Mouse (Mus musculus) layer of hippocampus, postnatal 36 days (tissue): ENCODE results near the gene Zfp281. TPM values are rescaled to one million over a fixed set of nuclear protein-coding genes. Genes with fewer than 3 reads are reported as not detected.

ENCODE experiments used
- DNase-seq, 2 experiments: peaks; one replicate each; pipeline ENCODE4 v3.0.0; 2022
- total RNA-seq, 2 experiments: library from RNA; stranded (reverse); gene quantifications; 2 replicates each; pipeline ENCODE4 v1.2.3; 2021

Gene Zfp281
- 10 to 100 TPM; 33.3 to 34.5 TPM for total RNA-seq

DNA sequence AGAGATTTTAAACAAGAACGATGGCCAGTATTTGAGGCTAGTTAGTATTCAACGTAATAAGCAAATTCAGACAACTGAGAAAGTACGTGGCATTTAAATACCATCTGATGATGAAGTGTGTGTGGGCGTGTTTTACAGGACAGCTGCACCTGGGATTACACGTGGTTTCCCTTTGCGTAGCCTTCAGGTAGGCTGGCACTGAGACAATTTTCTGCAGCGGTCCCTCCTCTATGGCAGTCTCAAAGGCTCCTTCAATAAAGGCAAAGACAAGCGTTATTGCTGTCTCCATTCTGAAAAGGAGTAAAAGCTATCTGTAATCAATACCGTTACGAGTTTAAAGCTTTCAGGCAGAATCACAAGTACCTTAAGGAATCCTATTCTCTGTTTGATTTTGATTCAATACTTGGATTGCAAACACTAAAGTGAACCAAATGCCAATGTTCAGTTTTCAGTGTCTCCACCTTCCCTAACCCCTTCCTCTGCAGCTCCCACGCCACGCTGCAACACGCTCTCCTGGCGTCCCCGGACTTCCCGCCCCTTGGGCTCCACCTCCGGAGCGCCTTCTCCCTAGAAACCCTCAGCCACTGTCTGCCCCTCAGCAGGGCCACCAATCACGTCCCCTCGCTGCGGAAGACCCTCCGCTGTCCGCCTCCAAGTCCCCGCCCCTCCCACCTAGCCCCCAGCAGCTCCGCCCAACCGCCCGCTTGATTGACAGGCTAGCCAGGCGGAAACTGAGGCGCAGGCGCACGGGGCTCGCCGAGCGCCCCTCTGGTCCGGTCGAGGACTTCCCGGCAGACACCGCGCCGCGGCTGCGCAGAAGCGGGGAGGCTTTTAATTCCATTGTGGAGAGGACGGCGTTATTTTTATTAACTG is at the start of gene Zfp281:
TSS of gene Zfp281 (plus strand) at position 756 of the 873 bp plus-strand sequence.
- DNase-seq = peak; percentile 96

- DNase-seq = no peak
Measured at GRCm38 (mm10) chr1:136577890-136578663, 46.6 kb upstream of the Zfp281 start.

- no peak for DNase-seq
Measured at GRCm38 (mm10) chr1:136579360-136579759, 45.3 kb upstream of the Zfp281 start.

- no peak for DNase-seq
Measured at GRCm38 (mm10) chr1:136580266-136580665, 44.4 kb upstream of the Zfp281 start.

DNA sequence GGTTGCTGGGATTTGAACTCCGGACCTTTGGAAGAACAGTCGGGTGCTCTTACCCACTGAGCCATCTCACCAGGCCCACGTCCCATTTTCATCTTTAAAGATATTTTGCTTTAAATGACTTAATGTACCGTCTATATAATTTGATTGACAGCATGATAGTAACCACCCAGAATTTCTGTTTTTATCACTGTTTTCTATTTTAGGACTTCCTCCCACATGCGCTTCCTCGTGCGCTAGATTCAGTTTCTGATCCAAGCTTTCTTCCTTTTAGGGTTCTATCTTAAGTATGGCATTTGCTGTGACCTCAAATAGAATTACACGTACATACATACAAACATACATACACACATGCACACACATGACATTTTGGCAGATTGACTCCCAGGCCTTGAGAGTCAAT is 42.9 kb upstream of the Zfp281 start:
- DNase-seq = no peak

DNA sequence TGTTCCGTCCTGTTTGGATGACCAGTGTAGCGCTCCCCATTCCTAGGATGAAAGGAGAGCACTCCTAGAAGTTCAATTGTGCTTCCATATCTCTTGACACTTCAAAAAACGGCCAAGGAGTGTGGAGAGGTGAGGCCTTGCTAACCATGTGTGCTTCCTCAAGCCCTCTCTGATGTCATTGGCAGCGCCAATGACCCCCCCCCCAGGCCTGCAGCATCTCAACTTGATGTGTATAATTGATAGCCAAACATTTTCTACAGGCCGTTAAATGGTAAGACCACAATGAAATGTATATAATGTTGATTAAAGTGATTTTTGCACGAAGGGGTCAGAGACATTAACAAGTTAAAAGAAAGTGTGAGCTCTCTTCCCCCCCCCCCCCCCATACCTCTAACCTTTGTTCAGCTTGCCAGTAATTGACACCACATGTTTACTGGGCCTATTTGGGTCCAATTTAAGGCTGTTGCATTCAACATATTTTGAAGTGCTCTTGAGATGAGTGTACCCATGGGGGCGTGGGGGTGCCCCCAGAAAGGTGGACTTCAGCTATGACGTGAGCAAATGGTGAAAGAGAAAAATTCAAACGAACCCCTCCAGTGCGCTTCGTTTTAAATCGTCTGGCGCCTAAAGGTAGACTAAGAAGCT is 36.8 kb upstream of the Zfp281 start:
- no peak for DNase-seq

GRCm38 (mm10) chr1:136588908-136589307 is 35.8 kb upstream of the Zfp281 start:
- no peak for DNase-seq

DNA sequence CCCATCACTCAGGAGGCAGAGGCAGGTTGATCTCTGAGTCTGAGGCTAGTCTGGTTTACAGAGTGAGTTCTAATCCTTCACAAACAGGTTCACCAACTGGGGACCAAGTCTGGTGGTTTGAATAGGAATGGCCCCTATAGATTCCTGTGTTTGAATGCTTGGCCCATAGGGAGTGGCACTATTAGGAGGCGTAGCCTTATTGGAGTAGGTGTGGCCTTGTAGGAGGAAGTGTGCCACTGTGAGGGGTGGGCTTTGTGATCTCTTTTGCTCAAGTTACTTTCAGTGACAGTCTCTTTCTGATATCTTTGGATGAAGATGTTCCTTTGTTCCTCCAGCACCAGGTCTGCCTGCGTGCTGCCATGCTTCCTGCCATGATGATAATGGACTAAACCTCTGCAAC is 32.0 kb upstream of the Zfp281 start:
- no peak for DNase-seq

DNA sequence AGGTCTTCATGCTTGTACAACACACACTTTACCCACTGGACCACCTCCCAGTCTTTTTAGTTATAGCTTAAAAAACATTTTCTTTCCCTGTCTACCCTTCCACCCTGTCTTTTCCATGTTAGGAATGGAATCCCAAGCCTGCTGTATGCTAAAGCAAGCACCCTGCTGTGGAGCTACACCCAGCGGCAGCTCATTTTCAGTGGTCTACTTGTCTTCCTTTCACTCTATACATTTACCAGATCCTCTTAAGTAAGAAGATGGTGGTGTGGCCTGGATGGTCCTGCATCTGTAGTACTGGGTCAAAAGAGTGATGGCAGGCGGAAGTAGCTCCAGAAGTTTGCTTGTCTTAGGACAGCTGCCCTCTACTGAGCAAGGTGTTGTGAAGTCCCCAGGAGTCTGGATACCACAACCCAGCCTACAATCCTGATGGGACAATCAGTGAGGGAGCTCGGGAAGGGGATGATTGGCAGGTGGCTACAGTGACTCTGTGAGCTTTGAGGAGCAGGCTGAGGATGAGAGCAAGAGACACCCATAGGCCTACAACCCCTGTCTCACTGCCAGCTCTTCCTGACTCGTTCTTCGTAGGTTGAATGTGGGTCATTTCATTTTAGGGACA is 30.4 kb upstream of the Zfp281 start:
- no peak for DNase-seq

GRCm38 (mm10) chr1:136596821-136597220 is 27.9 kb upstream of the Zfp281 start:
- DNase-seq = no peak

- no peak for DNase-seq
Measured at GRCm38 (mm10) chr1:136598286-136598685, 26.4 kb upstream of the Zfp281 start.

DNA sequence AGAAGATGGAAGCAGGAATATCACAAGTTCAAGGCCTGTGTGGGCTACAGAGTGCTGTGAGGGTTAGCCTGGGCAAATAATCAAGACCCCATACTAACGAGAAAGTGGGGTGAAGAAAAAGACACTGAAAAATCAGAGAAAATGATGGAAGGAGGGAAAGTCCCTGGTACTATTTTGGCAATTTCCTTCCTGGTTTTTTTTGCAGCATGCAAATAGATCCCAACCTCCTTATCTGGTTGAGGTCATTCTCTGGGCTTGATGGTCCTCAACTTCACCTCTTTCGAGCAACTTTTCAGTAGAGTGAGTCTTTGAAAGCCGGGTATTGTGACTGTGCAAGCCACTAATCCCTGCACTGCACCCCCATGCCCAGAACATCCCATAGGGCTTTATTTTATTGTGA is 24.6 kb upstream of the Zfp281 start:
- no peak for DNase-seq

DNA sequence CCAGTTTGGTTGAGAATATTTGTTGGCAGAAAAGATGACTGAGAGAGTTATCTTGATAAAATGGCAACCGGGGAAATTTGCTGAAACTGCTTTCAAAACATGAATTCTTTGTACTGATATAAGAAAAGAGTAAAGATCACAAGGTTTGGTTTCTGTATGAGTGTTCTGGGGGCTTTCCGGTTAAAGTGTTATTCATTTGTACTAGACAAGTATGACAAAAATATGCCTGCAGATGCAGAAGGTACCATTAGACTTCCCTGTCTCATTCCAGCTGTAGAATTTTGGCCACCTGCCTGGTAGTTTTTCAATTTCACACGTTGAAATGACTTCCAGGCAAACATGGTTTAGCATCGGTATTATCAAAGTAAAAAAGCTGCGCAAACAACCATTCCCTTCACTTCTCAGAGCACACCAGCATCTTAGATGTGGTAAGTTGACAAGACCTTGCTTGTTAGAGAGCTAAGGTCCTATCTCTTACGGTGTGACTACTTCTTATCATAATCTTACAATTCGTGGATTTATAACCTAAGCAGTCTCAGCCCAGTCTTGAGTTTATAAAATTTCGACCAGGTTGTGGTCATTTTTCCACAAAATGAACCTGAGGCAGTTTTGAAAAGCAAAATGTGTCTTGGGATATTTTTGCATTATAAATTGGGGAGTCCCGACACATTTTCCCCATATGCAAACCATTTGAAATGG is 23.9 kb upstream of the Zfp281 start:
- DNase-seq = no peak

DNA sequence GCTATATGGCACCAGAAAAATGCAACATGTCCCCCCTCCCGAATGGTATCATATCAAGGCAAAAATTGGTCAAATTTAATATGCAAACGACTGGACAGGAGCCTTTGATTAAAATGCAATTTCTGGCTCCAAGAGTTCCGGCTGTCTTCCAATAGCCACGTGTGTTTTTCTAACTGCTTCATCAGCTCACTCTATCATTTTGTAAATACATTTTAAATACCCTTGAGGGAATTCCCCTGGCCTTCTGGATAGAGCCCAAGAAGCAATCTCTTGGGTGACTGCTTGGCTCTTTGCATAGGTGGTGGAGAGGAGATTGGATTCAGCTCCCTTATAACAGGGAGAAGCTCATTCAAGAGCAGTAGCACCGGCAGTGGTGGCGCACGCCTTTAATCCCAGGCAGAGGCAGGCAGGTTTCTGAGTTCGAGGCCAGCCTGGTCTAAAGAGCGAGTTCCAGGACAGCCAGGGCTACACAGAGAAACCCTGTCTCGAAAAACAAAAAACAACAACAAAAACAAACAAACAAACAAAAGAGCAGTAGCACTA is 23.3 kb upstream of the Zfp281 start:
- DNase-seq = no peak

DNA sequence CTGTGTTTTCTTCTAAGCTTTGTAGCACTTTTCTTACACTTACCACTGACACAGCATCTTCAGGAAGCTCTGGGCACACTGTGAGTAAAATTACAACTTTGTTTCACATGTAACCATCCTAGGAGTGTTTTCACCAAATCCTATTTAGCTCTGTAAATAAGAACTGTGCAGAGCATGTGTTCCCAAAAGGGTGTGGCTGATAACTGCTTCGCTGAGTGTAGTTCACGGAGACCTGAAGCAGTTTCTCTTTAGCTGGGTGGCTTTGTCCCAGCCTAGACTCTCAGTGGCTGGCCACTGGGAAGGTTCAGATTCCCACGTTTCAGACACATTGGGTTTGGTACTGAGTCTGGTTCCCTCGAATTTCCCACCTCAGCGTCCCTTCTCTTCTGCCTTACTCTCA is 22.4 kb upstream of the Zfp281 start:
- no peak for DNase-seq

DNA sequence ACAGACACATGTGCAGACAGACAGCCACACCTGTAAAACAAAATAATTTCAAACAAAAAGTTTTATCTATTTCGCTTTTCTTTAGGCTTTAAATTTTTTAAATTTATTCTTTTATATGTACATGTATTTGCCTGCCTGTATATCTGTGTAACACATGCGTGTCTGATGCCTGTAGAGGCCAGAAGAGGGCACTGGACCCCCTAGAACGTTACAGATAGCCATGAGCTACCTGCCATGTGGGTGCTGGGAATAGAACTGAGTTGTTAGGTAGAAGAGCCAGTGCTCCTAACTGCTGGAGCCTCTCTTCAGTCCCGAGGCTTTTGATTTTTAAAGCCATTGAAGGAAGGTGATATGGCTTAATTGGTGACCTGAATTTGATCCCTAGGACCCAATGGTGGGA is 20.5 kb upstream of the Zfp281 start:
- DNase-seq = no peak

- no peak for DNase-seq
Measured at GRCm38 (mm10) chr1:136605790-136606189, 18.9 kb upstream of the Zfp281 start.

DNA sequence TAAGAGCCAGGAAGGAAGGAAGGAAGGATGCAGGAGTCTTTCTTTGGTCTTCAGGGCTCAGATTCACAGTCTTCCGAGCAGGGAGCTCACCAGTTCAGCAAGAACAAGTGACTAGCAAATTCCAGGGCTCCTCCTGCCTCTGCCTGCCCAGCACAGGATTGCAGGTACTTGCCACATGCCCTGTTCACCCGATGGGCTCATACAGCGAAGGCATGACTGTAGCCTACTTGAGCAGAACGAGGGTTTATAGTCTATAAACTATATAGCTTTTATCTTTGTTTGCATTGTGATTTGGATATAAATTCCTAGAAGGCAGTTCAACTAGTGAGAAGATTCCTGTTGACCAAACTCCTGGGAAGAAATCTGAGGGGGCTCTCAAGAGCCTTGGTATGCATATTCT is 18.4 kb upstream of the Zfp281 start:
- no peak for DNase-seq

DNA sequence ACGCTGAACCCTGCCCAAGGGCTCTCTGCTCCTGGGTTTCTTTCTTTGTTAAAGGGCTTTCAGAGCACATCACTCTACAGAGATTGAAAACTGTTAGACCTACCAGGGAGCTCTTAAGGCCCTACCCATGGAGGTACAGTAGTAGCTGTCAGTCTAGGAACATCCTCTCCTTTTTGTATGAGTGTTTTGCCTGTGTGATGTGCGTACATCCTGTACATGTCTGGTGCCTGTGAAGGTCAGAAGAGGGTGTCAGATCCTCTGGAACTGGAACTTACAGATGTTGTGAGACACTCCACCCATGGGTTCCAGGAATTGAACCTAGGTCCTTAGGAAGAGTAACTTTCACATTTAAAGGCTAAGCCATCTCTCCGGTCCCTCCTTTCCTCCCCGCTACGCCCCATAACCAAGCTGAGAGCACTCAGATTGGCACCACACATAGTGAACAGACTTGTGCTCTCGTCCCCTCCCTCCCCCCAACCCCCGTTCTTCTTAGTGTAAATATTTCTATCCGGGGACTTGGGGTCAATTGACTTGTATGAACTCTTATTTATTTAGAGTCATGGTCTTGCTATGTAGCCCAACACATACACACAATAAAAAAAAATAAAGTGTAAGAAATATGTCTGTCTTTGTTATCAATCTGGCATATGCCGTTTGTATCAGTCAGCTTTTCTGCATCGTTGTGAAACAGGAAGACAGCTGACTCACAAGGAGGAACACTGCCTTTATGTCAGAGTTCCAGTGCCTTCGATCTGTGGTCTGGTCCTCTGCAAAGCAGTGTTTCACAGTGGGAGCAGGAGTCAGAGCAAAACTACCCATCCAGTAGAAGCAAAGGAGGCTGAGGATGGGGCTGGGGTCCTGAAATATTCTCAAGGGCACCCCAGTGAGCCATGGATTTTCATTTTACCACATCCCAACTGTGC is 16.1 kb upstream of the Zfp281 start:
- no peak for DNase-seq

DNA sequence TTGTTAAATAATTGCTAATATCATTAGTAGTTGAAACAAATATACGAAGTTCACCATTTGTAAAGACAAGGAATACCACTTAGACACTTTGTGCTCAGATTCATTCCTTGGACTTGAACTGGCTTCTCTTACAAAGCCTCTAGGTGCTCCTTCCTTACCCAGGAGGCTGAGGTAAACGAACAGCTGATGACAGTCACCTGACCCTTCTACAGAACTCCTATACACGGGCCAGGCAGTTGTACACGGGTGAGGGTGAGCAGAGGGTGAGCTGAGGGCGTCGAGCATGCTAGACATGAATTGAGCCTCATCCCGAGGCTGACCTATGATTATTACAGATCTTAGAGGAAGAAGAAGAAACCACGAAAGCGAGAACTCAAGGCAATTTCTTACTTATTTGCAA is 12.9 kb upstream of the Zfp281 start:
- DNase-seq = no peak

DNA sequence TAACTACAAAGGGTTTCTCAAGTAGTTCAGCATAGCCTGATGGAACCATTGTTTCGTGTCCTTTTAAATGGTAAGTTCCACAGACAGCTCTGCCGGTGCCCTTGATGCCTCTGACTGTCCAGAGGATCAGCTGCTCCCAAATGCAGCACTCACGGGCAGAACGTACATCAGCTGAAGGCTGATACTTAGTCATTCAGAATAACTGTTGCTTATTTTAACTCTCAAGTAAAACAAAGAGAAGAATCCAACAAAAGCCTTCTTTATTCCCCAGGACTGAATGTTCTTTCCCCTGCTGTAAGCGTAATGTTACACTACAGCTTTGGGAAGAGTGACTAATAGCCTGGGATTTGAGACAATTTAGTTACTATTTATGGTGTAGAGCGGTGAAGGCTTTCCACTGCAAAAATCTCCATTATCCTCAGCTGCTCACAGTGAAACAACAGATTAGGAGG is 11.4 kb upstream of the Zfp281 start:
- DNase-seq = peak in 1 of 2 experiments; percentile 18
